Mouse (Mus musculus) testis, postnatal 10 days (tissue): ENCODE data around the gene Ajm1.

Experiments
- DNase-seq: peaks from one replicate; pipeline ENCODE4 v3.0.0; 2021; ENCODE audit warnings: low spot score

The Ajm1 gene

GRCm38 (mm10) chr2:25526510-25527302 is 54.9 kb downstream of the Ajm1 start:
- no peak for DNase-seq
